Mouse (Mus musculus) effector memory CD4-positive, alpha-beta T cell, adult 7 months (primary cell): ENCODE data around the gene Fhit. TPM values are rescaled to one million over a fixed set of nuclear protein-coding genes. Genes with fewer than 3 reads are reported as not detected.

Experiments
- polyA plus RNA-seq: library from polyadenylated mRNA; unstranded; fragments of 100-300 nt; shearing (Covaris generic); gene quantifications from one replicate; pipeline ENCODE4 v1.2.1, GENCODE M21; 2017

Fhit gene
- 7.9 TPM for polyA plus RNA-seq

GRCm38 (mm10) chr14:11161751-11162231 lies at the start of gene Fhit:
Gene Fhit, minus strand, starts transcription at chr14:11162035.

Other genes with a start within 250 kb of the Fhit start
- gene Gm3839, start 194.7 kb upstream of the Fhit start, polyA plus RNA-seq: 2.5 TPM